Mouse (Mus musculus): ENCODE measurements around the gene Bace1.

The Bace1 gene

GRCm38 (mm10) chr9:45838434-45839138 lies at the start of gene Bace1:
Gene Bace1 (plus strand): TSS chr9:45838580.
- no peak for DNase-seq (ENCODE audit: low spot score in 2 of 2)

DNA sequence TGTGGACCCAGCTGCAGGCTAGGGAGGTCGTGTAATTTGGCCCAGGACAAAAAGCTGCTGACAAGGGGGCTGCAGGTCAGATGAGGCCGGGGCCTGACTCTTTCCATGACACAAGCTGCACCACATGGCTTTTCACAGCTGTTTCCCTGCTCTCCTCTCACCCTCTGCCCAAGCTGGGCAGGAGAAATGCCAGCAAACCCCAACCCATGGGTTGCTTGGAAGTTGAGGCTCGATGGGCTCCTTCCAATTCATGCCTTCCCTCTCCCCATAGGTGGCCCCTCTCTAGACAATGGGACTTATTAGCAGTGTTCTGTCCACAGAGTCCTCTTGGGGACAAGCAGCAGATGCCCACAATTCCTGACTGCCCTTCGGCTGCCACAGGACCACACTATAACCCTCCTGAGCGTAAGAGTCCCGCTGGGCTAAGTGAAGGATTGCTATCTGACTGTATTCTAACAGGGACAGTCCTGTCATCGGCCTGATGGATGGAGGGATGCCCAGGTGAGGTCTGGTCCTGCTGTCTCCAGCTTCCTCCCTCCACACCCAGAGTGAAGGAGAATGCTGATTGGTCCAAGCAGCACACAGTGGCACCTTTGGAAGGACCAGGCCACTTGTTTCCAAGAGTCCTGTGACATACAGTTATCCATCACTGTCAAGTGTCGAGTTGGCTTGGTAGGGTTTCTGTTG lies 46.8 kb upstream of the Bace1 start:
- no peak for DNase-seq (ENCODE audit: low spot score in 2 of 2)

DNA sequence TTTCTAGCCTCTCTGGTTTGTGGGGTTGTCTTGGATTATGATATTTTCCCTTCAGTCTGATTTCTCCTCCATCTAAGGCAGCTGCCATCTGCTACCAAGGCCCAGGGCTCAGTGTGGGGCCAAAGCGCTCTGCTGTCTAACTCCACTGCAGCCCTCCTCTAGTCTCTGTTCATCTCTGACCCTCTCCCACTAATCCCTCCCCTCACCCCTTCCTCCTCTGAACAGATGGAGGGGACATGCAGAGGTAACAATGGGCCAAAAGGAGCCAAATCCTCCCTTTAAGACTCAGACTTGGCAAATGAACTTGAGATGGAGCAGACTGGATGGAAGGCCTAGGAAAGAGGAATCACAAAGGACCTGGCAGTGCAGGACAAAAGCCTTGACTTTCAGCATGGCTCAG lies 46.1 kb upstream of the Bace1 start:
- DNase-seq (ENCODE audit: low spot score in 2 of 2) = no peak

- DNase-seq (ENCODE audit: low spot score in 2 of 2) = no peak
These were observed 44.7 kb upstream of the Bace1 start for GRCm38 (mm10) chr9:45793697-45794096.

GRCm38 (mm10) chr9:45795722-45796121 lies 42.7 kb upstream of the Bace1 start:
- no peak for DNase-seq (ENCODE audit: low spot score in 2 of 2)

DNA sequence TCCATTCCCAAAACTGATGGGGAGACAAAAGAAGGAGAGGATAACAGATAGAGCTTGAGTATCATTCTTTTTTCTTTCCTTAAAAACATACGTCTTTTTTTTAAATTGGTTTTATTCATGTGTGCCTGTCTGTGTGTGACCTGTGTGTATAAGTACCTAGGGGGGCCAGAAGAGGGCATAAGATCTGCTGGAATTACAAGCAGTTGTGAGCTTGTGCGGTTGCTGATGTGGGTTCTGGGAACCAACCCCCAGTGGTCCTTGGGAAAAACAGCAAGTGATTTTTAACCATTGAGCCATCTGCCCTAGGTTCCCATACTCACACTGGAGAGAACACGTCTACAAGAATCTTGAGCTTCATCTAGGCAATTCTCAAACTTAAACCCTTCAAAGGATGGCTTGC lies 41.1 kb upstream of the Bace1 start:
- no peak for DNase-seq (ENCODE audit: low spot score in 2 of 2)

DNA sequence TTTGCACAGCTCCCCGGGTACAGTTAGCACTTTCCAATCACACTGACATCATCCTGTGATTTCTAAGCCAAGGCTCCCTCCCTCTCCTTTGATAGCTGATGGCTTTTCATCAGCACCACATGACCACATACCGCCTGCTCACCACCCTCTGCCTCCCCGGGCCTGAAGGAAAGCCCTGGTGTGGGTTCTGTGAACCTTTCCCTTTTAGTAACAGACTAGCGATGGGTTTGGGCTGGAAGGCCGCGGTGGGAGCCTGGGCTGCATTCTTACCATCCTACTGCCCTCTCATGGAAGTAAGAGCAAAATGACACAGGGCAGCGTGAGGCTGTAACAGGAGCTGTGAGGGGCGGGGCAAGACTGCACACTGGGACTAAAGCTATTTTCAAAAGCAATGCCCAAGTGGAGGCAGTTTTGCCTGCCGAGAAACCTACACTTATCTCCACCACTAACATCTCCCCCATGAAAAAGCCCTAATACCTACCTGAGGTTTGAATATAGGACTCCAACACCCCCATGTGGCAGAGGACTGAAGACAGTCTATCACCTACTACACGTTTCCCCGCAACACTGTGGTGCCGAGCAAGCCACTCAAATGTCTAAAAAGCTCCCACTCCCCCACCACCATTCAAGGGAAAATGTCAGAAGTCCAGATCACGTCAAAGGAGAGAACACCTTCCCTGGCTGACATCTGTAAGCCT lies 39.8 kb upstream of the Bace1 start:
- DNase-seq (ENCODE audit: low spot score in 2 of 2) = no peak

DNA sequence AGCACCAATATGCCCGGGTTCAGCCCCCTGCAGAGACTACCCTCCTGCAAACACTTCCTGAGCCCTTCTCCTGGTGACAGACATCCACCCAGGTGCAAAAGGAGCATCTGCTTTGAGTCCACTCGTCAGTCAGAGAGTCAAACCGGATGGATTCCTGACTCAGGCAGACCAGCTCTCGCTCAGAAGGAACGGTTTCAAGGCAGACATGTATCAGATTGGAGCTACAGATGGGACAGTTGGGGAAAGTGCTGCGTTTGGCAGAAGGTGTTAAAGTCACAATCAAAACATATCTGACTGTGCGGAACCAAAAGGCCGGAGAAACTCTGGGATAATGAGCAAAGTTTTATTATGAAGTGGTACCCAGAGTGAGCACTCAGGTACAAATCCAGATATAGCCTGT lies 39.0 kb upstream of the Bace1 start:
- DNase-seq (ENCODE audit: low spot score in 2 of 2) = no peak

DNA sequence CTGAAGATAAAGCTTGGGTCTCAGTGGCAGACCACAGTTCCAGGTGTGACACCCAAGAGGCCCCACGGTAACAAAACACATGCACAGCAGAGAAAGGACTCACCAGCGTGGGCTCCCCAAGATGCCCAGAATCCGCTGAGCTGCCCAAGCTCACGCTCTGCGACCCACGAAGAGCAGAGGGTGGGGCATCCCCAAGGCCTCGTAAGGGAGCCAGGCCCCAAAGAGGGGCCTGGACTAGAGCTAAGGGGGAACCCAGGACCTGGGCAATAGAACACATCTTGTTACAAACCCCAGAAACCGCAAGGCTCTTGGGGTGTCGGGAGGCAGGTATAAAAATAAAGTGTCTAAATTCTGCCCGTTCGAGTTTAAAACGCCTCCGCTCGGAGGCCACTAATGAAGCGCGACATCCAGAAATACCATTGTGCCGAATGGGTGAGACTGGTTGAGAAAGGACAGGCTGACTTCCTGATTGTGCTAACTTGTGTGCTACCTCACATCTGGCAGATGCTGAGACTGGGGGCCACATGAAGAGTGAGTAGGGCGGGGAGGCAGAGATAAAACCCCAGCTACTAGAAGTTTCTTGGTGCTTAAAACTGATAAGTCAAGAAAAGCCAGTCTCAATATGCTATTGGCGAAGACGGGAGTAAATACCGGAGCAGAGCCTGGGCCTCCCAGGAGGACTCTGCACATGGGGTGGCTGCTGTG lies 35.2 kb upstream of the Bace1 start:
- no peak for DNase-seq (ENCODE audit: low spot score in 2 of 2)

GRCm38 (mm10) chr9:45806847-45807246 lies 31.5 kb upstream of the Bace1 start:
- DNase-seq (ENCODE audit: low spot score in 2 of 2) = no peak

GRCm38 (mm10) chr9:45807337-45807736 lies 31.0 kb upstream of the Bace1 start:
- DNase-seq (ENCODE audit: low spot score in 2 of 2) = no peak

GRCm38 (mm10) chr9:45807761-45808160 lies 30.6 kb upstream of the Bace1 start:
- DNase-seq (ENCODE audit: low spot score in 2 of 2) = no peak

DNA sequence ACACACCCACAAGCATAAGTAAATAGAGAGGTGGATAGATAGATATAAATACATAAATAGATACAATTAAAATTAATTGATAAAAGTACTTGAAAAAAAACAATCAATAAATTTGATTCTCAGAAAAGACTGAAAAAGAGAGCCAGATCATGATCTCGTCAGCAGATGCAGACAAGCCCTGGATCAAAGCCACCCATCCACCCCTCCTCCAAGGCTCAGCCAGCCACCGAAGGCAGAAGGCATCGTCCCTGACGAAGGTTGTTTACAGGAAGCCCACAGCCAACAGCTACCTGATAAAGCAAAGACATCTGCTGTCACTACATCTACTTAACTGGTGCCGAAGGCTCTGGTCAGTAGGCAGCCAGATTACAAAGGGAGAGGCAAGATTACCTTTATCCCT lies 26.4 kb upstream of the Bace1 start:
- no peak for DNase-seq (ENCODE audit: low spot score in 2 of 2)

DNA sequence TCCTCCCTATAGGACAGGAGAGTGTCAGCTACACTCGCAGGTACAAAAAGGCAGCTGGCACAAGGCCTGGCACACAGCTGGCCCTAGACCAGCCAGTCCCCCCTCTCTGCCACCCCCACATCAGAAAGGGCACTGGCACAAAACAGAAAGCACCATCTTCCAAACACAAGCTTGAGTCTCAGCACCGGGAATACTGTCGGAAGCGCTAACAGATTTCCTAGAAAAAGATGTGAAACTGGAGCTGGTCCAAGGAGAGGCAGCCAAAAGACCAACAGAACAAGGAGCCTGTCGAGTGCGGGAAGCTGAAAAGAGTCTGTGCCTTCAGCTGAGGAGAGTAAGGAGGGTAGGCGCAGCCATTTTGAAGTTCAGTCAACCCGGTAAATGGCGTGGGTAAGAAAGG lies 23.3 kb upstream of the Bace1 start:
- no peak for DNase-seq (ENCODE audit: low spot score in 2 of 2)

GRCm38 (mm10) chr9:45815525-45815924 lies 22.9 kb upstream of the Bace1 start:
- DNase-seq (ENCODE audit: low spot score in 2 of 2) = no peak

GRCm38 (mm10) chr9:45818406-45819011 lies 19.9 kb upstream of the Bace1 start:
- no peak for DNase-seq (ENCODE audit: low spot score in 2 of 2)

- peak in 1 of 2 experiments; percentile 17 for DNase-seq (ENCODE audit: low spot score in 2 of 2)
These were observed 10.6 kb upstream of the Bace1 start for GRCm38 (mm10) chr9:45827663-45828290.

GRCm38 (mm10) chr9:45828291-45828963 lies 10.0 kb upstream of the Bace1 start, which contains the start of gene Cep164:
Gene Cep164 (minus strand): TSS chr9:45828691.
- peak; percentile 65 to 76 for DNase-seq (ENCODE audit: low spot score in 2 of 2)

DNA sequence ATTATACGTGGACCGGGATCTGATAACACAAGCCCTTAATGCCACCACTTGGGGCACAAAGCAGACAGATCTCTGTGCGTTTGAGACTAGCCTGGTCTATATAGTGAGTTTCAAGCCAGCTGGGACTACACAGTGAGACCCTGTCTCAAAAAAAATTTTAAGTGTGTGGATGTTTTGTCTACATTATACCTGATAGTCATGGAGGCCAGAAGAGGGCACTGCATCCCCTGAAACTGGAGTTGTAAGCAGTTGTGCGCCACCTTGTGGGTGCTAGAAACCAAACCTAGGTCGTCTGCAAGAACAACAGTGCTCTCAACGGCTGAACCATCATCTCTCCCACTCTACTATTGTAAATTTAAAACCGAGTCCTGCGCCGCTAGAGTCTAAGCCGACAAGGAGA lies 9.3 kb upstream of the Bace1 start:
- peak; percentile 61 to 69 for DNase-seq (ENCODE audit: low spot score in 2 of 2)

DNA sequence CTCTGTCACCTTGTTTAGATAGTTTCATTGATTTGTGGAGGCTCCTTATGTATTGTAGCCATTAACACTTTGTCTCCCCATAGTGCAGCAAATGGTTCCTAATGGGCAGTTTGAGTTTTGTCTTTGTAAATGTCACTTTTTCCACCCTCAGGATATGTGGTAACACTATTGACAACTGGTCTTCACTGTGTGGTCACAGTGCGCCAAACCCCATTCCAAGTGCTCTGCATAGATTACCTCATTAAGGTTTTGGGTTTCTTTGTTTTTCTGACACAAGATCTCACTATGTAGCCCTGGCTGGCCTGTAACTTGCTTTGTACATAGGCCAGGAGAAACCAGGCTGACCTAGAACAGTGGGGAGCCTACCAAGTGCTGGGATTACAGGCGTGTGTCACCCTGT lies 5.5 kb upstream of the Bace1 start:
- no peak for DNase-seq (ENCODE audit: low spot score in 2 of 2)

GRCm38 (mm10) chr9:45833461-45833860 lies 4.9 kb upstream of the Bace1 start:
- no peak for DNase-seq (ENCODE audit: low spot score in 2 of 2)
